Mouse (Mus musculus) ovary, postnatal 14 days (tissue): ENCODE results near the gene Cacul1.

ENCODE experiments used
- DNase-seq: peaks from one replicate; pipeline ENCODE4 v3.0.0; 2022; ENCODE audit warnings: low spot score

Gene Cacul1

GRCm38 (mm10) chr19:60530171-60530570 is 50.7 kb downstream of the Cacul1 start:
- no peak for DNase-seq

GRCm38 (mm10) chr19:60529302-60529701 is 51.5 kb downstream of the Cacul1 start:
- DNase-seq = no peak

GRCm38 (mm10) chr19:60528602-60529001 is 52.2 kb downstream of the Cacul1 start:
- DNase-seq = no peak

DNA sequence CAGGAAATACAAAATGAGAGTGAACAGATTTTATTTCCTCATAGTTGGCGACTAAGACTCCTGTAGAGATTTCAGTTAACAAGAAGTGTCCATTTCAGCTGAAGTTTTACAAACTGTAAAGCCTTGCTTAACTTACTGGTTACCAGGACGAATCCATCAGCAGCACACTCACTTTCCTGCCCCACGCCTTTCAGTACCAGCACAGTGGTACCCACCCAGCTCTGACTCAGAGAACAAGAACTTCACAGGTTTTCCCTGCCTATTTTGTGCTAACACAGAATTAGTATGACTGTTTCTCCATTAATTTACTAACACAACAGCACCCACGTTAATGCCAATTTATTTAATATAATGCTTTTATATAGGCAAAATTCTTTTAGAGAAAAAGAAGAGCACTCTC is 53.9 kb downstream of the Cacul1 start:
- no peak for DNase-seq

DNA sequence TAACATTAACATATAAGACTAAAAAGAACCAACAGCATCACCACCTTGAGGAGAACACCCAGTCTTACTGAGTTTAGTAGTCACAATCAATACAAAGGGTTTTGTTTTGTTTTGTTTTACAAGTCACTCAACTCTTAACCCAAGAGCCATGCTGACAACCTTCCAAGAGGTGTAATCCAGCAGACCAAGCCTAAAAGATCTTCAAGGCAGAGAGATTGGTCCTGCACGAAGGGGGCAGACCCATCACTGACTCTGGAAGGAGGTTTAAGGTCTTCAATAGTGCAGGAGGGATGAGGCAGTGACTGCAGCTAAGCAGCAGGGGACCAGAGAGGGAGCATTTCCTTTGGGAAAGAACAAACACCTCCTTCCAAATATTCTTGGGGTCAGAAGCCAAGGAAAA is 55.7 kb downstream of the Cacul1 start:
- DNase-seq = no peak

GRCm38 (mm10) chr19:60524678-60525077 is 56.1 kb downstream of the Cacul1 start:
- DNase-seq = no peak

- no peak for DNase-seq
Measured at GRCm38 (mm10) chr19:60520131-60520530, 60.7 kb downstream of the Cacul1 start.

DNA sequence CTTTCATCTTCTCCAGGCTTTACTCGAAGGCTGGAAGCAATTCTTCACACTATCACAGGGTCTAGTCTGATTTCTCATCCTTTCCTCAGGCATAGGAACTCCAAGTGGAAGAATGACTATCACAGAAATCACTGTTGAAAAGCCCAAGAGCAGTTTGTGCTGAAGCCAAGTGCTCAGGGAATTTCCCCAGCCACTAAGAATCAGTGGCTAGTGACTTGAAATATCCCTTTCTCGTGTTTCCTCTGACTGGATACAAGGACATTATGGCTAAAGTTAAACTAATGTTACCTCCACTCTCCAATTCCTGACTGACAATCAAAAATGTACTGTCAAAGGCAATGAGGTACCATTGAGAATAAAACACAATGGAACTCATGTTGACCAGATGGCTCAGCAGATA is 65.8 kb downstream of the Cacul1 start:
- DNase-seq = no peak

DNA sequence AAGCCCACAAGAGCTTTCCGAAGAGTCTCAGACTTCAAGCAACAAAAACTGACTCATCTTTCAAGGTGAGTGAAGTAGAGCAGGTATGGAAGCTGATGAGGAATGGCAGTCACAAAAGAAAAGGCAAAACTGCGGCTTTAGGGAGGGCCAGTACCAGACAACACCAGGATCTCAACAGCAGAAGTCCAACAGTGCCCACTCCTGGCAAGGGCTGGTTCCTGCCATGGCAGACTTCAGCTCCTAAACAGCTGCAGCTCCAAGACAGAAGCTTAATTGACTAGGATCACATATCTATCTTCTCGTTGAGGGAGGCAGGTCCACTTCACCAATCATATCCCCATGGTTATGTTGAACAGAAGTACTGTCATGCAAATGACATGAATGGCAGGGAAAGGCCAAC is 67.4 kb downstream of the Cacul1 start:
- no peak for DNase-seq

GRCm38 (mm10) chr19:60500209-60500608 is 80.6 kb downstream of the Cacul1 start:
- no peak for DNase-seq

DNA sequence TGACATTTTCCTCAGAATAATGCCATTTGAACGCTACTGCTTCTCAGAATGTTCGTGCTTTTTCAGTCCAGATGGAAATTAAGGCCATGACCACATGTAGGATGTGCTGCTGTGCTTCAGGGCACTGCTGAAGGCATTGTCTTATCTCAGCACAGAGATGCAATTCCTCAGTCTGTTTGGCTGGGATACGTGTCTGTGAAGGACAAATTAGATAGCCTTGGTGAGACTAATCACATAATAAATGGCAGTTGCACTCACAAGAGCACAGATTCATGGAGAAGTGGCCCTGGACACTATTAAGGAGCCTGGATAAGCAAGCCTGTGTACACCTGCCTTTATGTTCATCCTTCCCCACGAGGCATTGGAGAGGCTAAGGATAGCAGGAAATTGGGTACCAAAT is 83.7 kb downstream of the Cacul1 start:
- DNase-seq = no peak

- DNase-seq = no peak
Measured at GRCm38 (mm10) chr19:60495772-60496171, 85.1 kb downstream of the Cacul1 start.

DNA sequence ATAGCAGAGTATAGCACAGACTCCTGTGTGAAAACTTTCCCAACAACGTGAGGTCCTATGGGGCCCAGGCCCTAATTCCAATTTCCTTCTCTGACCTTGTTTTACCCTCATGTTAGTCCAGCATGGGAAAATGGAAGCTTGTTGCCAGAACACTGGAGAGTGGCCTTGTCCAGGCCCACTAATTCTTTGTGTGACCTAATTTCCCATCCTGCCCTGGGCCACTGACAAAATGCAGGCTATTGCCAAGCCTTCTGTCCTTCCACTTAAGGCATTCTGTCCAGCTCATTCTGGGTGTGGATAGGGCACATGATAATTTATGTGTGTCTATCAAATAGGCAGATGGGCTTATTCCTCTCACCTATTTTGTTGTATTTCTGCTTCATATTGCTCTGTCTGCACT is 91.3 kb downstream of the Cacul1 start:
- DNase-seq = no peak

DNA sequence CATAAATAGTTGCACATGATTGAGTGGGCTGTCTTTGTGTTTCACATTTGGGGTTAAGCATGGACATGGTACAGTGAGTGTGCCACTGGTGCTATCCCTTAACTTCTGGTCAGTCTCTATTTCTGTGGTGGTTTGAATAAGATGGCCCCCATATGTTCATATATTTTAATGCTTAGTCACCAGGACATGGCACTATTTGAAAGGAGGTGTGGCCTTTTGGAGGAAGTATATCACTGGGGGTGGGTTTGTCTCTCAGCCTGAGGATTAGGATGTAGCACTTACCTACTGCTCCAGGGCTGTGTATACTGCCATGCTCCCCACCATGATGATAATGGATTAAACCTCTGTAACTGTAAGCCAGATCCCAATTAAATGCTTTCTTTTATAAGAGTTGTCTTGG is 95.6 kb downstream of the Cacul1 start:
- no peak for DNase-seq

GRCm38 (mm10) chr19:60478859-60479258 is 102.0 kb downstream of the Cacul1 start:
- DNase-seq = no peak

- DNase-seq = no peak
Measured at GRCm38 (mm10) chr19:60477788-60478187, 103.0 kb downstream of the Cacul1 start.
